Mouse (Mus musculus) embryo, embryonic 9.5 days (tissue): ENCODE measurements around the gene Ranbp3.

ENCODE experiments used
- DNase-seq: peaks from one replicate; pipeline ENCODE4 v3.0.0-alpha.2; 2017; ENCODE audit errors: extremely low spot score

Gene Ranbp3

DNA sequence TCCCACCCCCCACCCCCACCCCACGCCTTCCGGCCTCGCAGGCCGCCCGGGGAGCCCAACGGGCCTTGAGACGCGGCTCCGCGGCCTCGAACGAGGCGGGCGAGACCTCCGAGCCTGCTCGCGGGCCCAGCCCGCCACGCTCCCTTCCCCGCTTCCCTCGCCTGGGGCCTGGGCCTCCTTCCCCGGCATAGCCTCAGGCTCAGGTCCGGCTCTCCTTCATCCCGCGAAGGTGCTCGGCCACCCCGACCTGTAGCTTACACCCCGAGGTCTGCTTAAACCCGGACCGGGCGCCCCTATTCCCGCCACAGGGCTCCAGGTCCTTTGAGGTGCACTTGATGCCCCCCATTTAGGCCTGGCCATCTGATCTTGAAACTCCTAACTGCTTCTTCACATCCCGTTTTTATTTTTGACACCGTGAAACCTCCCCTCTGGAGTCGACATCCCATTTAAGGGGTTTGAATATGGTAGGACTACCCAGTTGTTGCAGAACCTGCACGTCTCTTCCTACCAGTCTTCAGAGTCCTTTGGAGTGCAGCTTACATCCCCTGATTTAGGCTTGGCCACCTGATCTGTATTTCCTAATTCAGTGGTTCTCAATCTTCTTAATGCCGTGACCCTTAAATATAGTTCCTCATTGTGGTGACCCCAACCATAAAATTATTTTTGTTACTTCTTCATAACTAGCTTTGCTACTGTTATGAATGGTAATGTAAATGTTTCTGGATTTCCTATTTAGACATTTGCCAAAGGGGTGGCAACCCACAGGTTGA, 738 bp downstream of the Ranbp3 start:
- DNase-seq = peak; percentile 39

GRCm38 (mm10) chr17:56681791-56682190, 8.7 kb downstream of the Ranbp3 start:
- no peak for DNase-seq

- no peak for DNase-seq
Measured at GRCm38 (mm10) chr17:56682880-56683279, 9.8 kb downstream of the Ranbp3 start.

DNA sequence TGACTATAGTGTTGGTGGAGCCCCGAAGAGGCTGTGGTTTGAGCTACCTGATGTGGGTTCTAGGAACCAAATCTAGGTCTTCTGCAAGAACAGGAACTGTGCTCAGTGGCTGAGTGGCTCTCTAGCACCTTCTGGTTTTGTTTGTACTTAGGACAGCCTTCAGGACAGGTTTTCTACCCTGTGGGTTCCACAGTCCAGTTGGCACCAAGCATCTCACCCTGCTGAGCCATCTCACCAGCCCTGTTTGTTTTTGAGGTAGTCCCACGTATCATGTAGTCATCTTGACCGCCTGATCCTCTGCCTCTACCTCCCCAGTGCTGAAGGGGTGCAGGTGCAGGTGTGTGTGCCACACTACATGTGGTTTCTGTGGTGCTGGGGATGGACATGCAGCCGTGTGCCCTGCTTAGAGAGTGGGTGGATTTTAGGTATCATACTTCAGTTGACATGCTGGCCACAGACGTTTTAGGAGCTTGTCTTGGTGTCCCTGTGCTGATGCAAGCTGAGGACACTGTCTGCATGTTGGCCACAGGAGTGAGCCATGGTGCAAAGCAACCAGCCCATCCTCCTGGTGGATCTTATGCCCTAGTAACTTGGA, 10.5 kb downstream of the Ranbp3 start:
- DNase-seq = no peak

DNA sequence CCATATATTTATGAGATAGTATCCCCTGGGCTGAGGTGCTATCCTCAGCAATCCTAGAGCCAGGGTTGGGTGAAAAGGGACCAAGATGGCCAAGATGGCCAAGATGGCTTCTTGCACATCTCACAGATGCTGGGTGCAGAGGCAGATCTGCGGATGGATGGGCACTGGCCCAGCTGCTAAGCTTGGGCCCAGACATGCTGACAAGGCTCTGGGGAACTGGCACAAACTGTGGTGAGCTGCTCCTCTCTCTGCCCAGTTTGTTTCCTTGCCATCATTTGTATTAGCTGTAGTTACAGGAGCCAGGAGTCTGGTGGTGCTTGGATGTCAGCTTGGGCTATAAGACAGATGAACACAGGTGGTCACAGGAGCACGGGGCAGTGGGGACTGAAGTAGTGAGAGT, 11.6 kb downstream of the Ranbp3 start:
- DNase-seq = no peak

DNA sequence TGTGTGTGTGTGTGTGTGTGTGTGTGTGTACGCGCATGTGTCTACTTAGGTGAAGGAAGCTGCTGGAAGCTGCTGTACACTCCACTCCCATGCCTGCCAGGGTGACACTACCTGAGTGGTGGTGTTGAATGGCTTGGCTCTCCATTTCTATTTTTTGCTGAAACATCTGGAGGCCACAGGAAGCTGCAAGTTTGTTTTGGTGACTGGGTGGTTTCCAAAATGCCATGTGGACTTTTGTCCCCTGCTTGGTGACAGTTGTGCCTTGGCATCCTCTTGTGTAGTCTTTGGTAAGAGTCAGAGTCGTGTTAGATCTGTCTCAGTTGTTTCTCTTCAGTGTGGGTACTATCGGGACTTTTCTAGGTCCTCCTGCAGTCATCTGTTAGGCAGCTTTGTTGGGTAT, 13.7 kb downstream of the Ranbp3 start:
- no peak for DNase-seq

GRCm38 (mm10) chr17:56688045-56688444, 15.0 kb downstream of the Ranbp3 start:
- no peak for DNase-seq

DNA sequence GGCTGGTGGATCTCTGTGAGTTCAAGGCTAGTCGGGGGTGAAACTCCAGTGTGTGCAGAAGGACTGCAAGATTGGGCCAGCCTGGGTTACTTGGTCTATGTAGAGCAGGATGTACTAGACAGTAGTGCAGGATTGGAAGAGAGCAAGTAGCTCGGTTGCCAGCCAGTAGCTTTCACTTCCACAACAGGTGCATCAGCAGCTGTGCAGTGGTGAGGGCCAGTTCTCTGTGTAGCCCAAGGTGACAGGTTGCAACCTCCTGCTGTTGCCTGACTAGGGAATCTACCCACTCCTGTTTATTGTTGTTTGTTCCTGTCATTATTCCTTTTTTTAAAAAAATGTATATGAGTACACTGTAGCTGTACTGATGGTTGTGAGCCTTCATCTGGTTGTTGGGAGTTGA, 15.6 kb downstream of the Ranbp3 start:
- DNase-seq = no peak

GRCm38 (mm10) chr17:56693395-56693794, 20.3 kb downstream of the Ranbp3 start:
- no peak for DNase-seq

DNA sequence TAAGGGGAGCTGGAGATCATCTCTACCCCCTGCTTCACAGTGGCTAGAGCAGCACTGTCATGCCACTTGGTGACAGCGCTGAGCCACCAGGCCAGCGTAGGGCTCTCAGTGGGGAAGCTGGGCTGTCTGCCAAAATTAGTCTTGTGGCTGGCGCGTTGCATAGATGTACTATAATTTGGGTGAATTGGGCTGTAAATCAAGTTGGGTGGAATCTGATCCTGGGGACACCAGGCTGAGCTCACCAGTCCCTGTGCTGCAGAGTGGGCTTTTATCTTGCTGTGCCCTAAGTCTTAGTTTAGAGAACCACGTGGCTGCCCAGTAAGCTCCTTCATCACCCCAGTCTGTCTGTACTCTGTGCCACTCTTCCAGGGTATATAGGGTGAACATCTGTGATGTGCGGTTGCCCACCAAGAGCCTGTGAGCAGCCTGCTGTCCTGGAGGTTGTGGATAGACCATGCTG, 20.8 kb downstream of the Ranbp3 start:
- DNase-seq = no peak

GRCm38 (mm10) chr17:56700451-56700850, 27.4 kb downstream of the Ranbp3 start:
- DNase-seq = no peak

DNA sequence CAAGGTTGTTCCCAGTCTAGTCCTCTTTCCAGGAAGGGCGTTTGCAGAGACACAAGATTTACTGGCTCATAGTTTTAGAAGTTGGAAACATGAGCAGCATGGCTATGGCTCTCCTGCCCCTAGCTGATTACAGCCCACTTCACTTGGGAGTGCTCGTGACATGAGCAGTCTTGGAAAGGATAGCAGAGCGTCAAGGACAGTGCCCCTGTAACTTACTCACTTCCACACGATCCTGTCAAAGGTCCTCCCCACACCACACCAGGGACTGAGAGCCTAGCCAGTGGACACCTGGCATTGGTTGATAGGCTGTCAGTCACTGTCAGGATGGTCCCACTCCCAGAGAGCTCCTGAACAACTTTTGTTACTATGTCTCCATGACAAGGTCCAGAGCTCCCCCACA, 29.9 kb downstream of the Ranbp3 start:
- DNase-seq = no peak

GRCm38 (mm10) chr17:56706515-56706914, 33.4 kb downstream of the Ranbp3 start:
- no peak for DNase-seq

DNA sequence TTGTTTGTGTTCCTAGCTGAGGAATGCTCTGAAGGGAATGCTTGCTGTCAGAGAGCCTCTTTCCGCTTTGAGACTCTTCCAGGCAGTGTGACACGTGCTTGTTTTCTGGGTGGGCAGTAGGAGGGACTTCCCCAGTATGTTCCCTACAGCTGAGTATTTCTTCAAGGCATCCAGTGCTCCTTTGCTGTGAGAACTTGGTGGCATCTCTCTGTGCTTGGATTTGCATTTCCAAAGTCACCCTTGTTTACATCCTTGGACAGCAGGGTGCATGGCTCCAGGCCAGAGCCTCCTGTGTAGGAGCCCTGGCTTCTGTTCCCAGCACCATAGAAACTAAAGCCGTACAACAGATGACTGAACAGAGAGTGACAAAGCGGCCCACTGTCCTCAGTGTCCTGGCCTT, 35.6 kb downstream of the Ranbp3 start:
- DNase-seq = no peak

GRCm38 (mm10) chr17:56709708-56710107, 36.6 kb downstream of the Ranbp3 start:
- no peak for DNase-seq

DNA sequence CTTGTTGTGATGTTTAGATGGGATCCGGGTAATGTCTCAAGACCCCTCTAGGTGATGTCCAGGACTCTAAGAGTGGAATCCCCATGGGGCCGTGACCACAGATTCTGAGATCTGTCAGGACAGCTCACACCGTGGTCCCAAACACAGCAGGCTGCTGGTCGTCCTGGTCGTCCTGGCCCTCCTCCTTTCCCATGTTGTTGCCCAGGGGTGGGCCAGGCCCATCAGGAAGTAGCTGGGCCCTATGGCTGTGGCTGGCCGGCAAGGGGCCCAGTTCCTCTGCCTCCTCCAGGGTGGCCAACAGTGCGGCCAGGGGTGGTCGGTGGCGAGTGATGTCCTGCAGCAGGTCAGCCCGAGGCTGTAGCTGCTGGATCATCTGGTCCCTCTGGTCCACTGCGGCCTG, 42.3 kb downstream of the Ranbp3 start:
- DNase-seq = no peak

GRCm38 (mm10) chr17:56715914-56716654, 43.0 kb downstream of the Ranbp3 start:
- no peak for DNase-seq

GRCm38 (mm10) chr17:56716655-56717362, 43.7 kb downstream of the Ranbp3 start:
- DNase-seq = peak; percentile 99

DNA sequence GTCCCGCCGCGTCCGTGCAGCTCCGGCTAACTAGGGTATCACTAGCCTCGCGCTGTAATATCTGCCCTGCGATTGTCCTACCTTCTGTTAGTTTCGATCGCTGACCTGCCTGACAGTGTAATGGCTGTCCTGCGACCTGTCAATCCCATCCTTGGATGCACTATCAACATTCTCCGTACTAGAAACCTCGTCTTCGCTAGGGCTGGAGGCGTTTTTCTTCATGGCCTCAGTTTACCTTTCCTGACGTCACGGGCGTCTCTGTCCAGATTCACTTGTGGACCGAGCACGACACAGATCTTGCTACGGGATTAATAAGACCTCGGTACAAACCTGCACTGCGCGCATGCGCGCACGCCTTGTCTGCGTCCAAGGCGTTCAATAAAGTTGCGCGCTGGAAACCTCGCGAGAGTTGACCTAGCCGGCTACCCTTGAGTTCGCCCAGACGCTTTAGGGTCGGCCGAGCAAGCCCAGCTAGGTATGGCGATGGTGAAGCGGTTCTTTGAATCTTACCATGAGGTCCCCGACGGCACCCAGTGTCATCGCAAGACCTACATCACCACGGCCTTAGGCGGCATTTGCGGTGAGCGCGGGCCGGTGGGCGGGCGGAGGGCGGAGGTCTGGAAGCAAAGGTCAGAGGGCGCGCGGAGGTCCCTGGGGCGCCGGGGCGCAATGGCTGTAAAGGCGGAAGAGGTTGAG, 44.4 kb downstream of the Ranbp3 start, which contains the start of the genes Ndufa11 and Vmac:
Gene Ndufa11, plus strand, starts transcription at position 405 of the 696 bp plus-strand sequence.
Gene Vmac, minus strand, starts transcription at position 660 of the 696 bp plus-strand sequence.
- DNase-seq = peak; percentile 96

- DNase-seq = no peak
Measured at GRCm38 (mm10) chr17:56722441-56722840, 49.3 kb downstream of the Ranbp3 start.

GRCm38 (mm10) chr17:56723419-56724161, 50.5 kb downstream of the Ranbp3 start:
- DNase-seq = no peak
